Mouse (Mus musculus) embryo, embryonic 11.5 days (tissue): ENCODE measurements around the gene Mef2c.

Experiments
- DNase-seq: peaks from one replicate; pipeline ENCODE4 v3.0.0-alpha.2; 2012; ENCODE audit warnings: low read depth, low spot score

Gene Mef2c

DNA sequence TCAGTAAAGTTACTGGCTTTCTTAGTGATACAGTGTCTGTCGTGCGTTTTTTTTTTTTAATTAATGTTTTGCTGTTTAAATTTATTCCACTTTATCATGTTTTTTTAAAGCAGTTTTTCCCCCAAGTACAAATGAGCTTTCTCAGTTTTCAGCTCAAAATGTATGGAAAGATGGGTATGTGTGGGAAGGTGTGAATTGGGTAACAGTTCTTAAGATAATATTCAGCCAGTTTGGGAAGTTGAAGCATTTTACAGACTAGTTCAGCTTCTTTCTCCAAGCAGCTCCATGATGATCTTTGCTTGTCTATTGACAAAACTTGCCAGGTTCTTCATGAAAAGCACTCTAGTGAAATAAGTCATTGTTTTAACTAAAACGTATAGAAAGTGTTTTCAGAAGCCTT is 163.2 kb downstream of the Mef2c start:
- no peak for DNase-seq

DNA sequence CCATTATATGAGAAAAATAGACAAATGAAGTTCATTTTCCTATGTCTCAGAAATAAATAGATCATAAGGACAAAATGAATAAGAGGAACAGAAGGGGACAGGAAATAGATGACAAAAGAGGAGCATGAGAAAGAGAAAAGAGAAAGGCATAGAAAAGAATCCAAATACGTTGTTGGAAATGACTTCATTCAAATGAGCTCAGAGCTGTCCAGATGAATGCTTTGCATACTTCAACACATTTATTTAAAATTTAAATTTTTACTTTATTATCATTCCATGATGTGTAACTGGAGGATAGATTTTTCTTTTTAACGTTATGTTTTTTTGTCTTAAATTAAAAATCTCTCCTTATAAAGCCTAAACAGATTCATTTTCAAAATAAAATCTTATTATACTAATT is 203.8 kb downstream of the Mef2c start:
- no peak for DNase-seq

DNA sequence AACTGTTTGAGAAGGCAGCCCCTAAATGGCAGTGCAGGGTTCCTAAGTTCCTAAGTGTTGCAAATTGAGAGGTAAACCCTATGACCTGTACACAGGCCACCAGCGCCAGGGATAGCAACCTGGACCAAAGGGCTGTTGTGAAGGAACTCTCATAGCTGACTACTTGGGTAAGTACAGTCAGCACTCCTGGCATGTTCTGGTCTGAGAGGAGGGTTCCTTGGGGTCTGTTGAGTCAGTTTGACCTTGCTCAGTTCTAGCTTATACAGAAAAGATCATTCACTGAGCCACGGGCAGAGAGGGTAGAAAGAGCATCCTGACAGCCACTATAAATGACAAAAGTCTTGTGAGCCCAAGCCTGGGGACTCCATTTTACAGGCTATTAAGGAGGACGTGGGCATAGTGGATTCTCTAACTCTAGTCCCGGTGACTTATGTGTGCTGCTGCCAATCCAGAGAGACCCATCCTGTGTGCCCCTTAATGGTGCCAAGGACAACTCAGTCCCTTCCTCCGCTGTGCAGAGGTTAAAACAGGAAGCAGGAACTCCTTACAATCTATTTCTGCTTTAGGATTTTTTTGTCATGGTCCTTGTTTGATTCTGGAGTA is 209.0 kb downstream of the Mef2c start:
- no peak for DNase-seq

DNA sequence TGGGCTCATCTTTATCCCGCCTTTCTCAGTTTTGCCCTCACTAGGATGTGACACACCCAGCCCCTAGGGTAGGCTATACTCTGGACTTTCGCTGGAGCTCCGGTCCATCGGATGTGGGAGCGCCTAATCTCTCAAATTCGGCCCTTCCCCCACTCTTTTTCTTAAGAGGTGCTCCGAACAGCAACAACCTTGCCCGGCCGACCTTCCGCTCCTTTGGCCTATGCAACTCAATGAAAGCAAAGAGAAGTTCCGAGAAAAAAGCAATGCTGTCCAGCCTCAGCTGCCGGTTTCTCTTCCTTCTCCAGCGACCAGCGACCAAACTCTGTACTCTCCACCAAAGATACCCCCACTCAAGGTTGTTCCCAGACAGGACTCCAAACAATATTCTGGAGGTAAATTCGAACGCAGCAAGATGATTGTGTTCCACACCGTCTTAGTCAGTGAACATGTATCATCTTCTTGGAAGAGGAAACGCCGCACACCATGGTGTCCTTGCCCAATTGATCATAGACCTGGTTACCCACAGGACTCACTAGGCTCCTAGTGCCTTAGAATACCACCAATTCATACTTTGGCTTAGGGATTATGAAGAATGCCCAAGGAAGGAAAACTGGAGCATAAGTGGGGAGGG is 209.9 kb downstream of the Mef2c start:
- DNase-seq: no peak

DNA sequence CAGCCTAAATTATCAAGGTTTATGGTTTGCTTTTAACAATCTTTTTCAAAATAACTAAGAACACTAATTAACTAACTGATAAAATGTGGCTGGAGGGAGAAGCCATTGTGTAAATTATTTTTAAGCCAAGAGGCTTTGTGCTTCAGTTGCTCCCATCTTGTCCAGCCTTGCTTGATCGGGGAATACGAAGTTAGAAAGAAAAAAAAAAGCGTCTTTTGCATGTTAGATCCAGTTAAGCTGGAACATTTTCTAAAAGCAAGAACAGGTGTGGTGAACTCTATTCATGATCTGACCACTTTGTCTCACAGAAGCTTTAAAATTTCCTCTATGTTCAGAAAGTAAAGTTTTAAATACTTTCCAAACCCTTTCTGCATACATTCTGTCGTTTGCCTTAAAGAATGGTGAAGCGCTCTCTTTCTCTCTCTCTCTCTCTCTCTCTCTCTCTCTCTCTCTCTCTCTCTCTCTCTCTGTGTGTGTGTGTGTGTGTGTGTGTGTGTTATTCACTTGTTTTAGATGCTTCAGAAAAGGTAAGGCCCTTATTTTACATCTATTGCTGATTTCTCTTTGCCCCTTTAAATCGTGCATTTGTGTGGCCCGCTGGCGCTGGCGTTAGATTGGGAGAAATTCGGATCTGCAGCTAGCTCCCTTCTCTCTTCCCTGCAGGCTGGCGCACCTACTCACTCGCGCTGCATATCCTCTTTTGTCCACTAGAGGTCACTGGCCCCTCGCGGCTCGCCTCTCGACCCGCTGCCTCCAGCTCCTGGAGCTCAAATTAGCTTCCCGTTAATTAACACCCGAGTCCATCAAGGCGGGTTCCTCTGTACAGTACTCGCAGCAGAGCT is 210.9 kb downstream of the Mef2c start:
- DNase-seq: no peak

DNA sequence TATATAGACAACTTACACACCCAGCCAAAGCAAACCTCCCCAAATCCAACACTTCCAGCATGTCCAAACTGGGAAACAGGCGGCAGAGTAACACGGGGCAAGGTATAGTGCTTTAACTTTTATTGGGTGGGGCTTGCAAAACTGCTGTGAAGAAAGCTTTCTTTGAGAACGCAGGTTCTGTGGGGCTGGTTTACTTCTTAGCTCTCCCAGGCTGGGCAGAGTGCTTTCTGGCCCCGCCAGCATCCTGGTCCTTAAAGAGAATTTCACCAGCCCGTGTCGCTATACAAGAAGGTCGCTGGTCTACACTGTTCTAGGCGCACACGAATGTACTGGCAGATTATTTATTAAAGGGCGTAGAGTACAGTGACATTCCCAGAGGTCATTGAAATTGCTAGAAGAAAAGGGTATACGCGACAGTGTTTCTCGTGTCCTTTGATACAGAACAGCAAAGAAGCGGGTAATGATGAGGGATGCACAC is 211.5 kb downstream of the Mef2c start:
- DNase-seq: no peak

DNA sequence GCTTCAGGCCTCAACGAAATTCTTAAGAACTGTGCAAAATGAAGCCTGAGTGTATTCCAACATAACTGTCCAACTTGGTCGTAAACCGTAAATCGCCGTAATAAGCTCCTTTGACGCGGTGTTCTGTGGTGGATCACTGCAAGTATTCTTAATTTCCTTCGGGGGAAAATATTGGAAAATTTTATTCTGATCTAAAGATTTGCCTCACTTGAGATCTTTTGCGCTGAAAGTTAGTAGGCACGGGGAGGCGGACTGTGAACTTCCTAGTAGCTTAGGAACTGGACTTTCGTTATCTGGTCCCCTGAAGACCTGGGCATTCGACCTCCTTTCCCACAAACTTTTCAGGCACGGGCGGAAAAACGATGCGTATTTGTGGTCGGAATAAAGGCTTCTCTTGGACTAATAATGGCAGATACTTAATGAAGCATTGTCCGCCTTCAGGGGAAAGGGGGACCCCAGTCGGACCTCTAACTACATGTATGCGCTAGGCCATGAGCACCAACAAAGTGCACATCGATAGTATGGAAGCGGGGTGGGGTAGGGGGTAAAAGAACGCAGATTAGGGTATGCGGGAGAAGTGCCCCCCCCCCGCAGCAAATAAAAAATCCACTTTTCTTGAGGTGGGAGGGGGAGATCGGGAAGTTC is 212.3 kb downstream of the Mef2c start:
- DNase-seq: no peak
